Mouse (Mus musculus) hindbrain, postnatal 0 days (tissue): ENCODE measurements around the gene Slc8a1. TPM values are rescaled to one million over a fixed set of nuclear protein-coding genes. Genes with fewer than 3 reads are reported as not detected.

Source experiments
- ATAC-seq: fragments of 200-750 bp; cut with Nextera tagmentation; 2 replicates; pipeline ENCODE4 v1.8.0; 2017; ENCODE audit warnings: mild to moderate bottlenecking, moderate TSS enrichment, moderate library complexity
- DNase-seq: peaks from one replicate; pipeline ENCODE4 v3.0.0-alpha.2; 2015; ENCODE audit warnings: low spot score
- H3K27ac ChIP-seq: fragments of 300-500 bp; sonication (generic); 2 replicates; pipeline ENCODE4 v1.5.1; 2014; ENCODE audit warnings: mild to moderate bottlenecking
- H3K27me3 ChIP-seq: fragments of 300-500 bp; sonication (generic); 2 replicates; pipeline ENCODE4 v1.6.1; 2014; ENCODE audit warnings: low read length, mixed read lengths; ENCODE audit not compliant: insufficient read depth
- H3K36me3 ChIP-seq: fragments of 300-500 bp; sonication (generic); 2 replicates; pipeline ENCODE4 v1.6.1; 2014; ENCODE audit warnings: low read length, mixed read lengths; ENCODE audit not compliant: insufficient read depth
- H3K4me1 ChIP-seq: fragments of 300-500 bp; sonication (generic); 2 replicates; pipeline ENCODE4 v1.6.1; 2014; ENCODE audit warnings: antibody characterized with exemption, low read length, mixed read lengths; ENCODE audit not compliant: insufficient read depth
- H3K4me2 ChIP-seq: fragments of 300-500 bp; sonication (generic); 2 replicates; pipeline ENCODE4 v1.6.1; 2014; ENCODE audit warnings: low read depth, mild to moderate bottlenecking, low read length, moderate library complexity, mixed read lengths
- H3K4me3 ChIP-seq: fragments of 300-500 bp; sonication (generic); 2 replicates; pipeline ENCODE4 v1.5.1; 2014; ENCODE audit warnings: low read length
- H3K9ac ChIP-seq: fragments of 300-500 bp; sonication (generic); replicated peaks from 2 replicates; pipeline ENCODE4 v1.6.1; 2014; ENCODE audit warnings: mild to moderate bottlenecking, low read length, moderate library complexity, mixed read lengths
- H3K9me3 ChIP-seq: fragments of 300-500 bp; sonication (generic); 2 replicates; pipeline ENCODE4 v1.6.1; 2016; ENCODE audit warnings: low read length, mixed read lengths
- CTCF ChIP-seq: IDR thresholded peaks from 2 replicates; pipeline ENCODE4 v1.5.1; 2016; ENCODE audit warnings: antibody characterized with exemption, control low read depth, low read depth
- WGBS: fragments of 180-500 bp; shearing (Covaris S2); extraction: QIAGEN DNeasy Blood & Tissue Kit; methylation state at CpG from one replicate; pipeline ENCODE4 v1.1.7; 2014; 5-methylcytosine and 5-hydroxymethylcytosine counted together
- polyA plus RNA-seq: library from polyadenylated mRNA; unstranded; fragments of >200 nt; fragmentation: Nextera tagmentation; extraction: Ambion mirVana; gene quantifications from 2 replicates; pipeline ENCODE4 v1.2.1, GENCODE M21; 2015
- total RNA-seq: library from RNA; depleted of rRNA; stranded (reverse); fragments of >200 nt; gene quantifications from 2 replicates; pipeline ENCODE4 v1.2.3, GENCODE M21; 2014

Slc8a1 gene
- total and polyA plus RNA-seq, 2 experiments from 2014 or later = 21.3 to 121 TPM

DNA sequence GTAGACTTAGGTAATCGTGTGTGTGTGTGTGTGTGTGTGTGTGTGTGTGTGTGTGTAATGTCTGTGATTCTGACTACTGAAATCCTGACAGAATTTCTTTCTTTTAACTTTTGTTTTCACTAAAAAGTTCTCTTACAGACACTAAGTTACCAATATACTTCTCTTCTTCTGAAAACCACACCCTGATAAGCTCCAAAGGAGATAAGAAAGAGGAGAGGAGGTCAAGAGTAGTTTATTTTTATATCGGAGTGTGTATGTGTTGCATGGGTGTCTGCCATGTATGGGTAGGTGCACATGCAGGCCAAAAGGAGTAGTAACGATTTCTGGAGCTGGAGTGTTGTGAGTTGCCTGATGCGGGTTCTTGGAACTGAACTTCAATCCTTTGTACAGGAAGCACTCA lies 36.5 kb downstream of the Slc8a1 start:
- no peak overlapping the region for H3K27ac ChIP-seq
- DNase-seq = no peak
- WGBS = 91% methylated on average over 4 of the region's 4 CpGs
- no peak for TF ChIP-seq CTCF
- no peak overlapping the region for H3K4me3 ChIP-seq
- no peaks in the 10 kb centered on the region for H3K27me3 ChIP-seq
- no peaks in the 10 kb centered on the region for H3K4me1 ChIP-seq
- H3K9me3 ChIP-seq = no peaks in the 10 kb centered on the region
- no peaks in the 10 kb centered on the region for H3K36me3 ChIP-seq
- H3K9ac ChIP-seq = no peak overlapping the region
- no peak overlapping the region for H3K4me2 ChIP-seq
- ATAC-seq = no peak

DNA sequence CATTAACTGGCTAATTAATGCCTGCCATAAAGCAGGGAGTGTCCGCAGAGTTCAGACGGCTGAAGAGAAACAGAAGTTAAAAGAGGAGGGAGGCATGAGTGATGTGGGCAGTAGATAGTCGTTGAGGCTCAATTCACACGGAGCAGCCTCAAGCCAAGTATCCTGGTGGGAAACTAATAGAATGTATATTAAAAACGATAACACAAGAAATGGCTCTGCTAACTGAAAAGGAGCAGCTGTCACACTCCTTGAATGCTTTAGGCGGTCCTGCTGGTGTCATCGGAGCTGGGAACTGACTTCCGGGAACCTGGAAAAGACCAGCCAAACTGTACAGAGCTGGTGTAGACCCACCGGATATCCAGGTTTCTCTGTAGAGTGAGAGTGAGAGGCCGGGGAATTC lies 39.4 kb downstream of the Slc8a1 start:
- no peak for ATAC-seq
- no peak overlapping the region for H3K27ac ChIP-seq
- WGBS = 34% methylated on average over 10 of the region's 10 CpGs

DNA sequence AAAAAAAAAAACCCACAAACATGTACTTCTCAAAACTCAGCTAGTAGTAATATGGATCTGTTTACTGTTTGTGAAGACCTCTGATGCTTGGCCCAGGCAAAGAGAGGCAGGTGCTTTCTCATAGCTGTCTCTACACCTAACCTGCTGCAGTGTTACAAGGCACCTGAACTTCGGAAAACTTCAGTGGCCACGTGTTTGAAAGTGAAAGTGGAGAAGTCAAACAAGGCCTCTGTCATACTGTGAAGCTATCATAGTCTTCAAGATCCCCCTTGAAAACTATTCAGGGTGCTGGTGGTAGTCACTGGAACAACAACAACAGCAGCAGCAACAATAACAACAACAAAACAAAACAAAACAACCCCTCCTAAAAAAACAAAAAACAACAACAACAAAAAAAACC lies 40.5 kb downstream of the Slc8a1 start:
- no peak for TF ChIP-seq CTCF
- 66% methylated on average over 2 of the region's 2 CpGs for WGBS

More for the DNA sequence above, 39.4 kb downstream of the Slc8a1 start:
- Histone ChIP-seq H3K4me2 (0 out of 2 replicates have a peak overlapping the region, but pooled peaks have one; percentile 2), H3K36me3 (no peaks in the 10 kb centered on the region), H3K9ac (no peak overlapping the region), H3K4me1 (no peaks in the 10 kb centered on the region), H3K27me3 (no peaks in the 10 kb centered on the region), H3K4me3 (no peak overlapping the region), H3K9me3 (no peaks in the 10 kb centered on the region)
- no peak for DNase-seq
- TF ChIP-seq CTCF = no peak

DNA sequence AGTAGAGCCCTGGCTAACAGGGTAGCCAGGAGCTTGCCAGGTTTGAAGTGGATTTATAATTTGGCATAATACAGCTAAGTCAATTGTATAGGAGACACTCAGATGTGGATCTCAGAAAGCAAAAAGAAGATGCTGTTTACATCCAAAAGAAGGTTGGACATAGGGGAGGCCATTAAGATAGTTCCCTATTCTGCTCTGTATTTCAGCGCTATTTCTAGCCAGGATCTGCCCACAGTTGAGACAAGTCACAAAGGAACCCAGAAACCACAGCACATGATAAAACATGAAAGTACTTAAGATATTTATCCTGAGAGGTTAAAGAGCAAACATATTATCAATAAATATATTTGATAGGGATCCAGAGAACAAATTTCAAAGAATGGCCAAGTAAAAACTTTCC lies 43.2 kb downstream of the Slc8a1 start:
- Histone ChIP-seq H3K9me3 (no peaks in the 10 kb centered on the region), H3K9ac (no peak overlapping the region), H3K36me3 (no peaks in the 10 kb centered on the region), H3K27ac (no peak overlapping the region), H3K4me3 (no peak overlapping the region), H3K4me2 (no peak overlapping the region), H3K27me3 (no peaks in the 10 kb centered on the region), H3K4me1 (no peaks in the 10 kb centered on the region)
- 97% methylated on average over 1 of the region's 1 CpGs for WGBS
- DNase-seq (no peak), ATAC-seq (no peak)
- no peak for TF ChIP-seq CTCF

More for the DNA sequence above, 40.5 kb downstream of the Slc8a1 start:
- Histone ChIP-seq H3K4me3 (no peak overlapping the region), H3K4me2 (no peak overlapping the region), H3K4me1 (no peaks in the 10 kb centered on the region), H3K27me3 (no peaks in the 10 kb centered on the region), H3K9ac (no peak overlapping the region), H3K36me3 (no peaks in the 10 kb centered on the region), H3K27ac (no peak overlapping the region), H3K9me3 (no peaks in the 10 kb centered on the region)
- no peak for DNase-seq
- no peak for ATAC-seq

DNA sequence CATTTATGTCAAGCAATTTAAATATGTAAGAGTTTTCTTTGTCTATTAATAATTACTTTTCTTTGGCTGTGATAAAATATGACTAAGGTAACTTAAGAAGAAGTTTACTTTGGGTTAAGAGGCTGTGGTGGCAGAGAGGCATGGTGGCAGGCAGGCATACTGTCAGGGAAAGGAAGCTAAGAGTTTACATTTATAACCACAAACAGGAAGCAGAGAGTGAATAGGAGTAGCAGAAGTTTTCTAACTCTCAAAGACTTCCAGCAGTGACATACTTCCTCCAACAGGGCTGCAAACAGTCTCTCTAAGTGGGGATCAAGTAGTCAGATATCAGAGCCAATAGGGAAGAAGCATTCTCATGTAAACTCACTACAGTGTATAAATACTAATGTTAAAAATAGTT lies 58.6 kb downstream of the Slc8a1 start:
- Histone ChIP-seq H3K27ac (no peak overlapping the region), H3K4me1 (no peaks in the 10 kb centered on the region), H3K4me2 (no peak overlapping the region), H3K36me3 (no peaks in the 10 kb centered on the region), H3K9ac (no peak overlapping the region), H3K4me3 (no peak overlapping the region), H3K27me3 (no peaks in the 10 kb centered on the region), H3K9me3 (no peaks in the 10 kb centered on the region)
- ATAC-seq (no peak), DNase-seq (no peak)
- no peak for TF ChIP-seq CTCF

DNA sequence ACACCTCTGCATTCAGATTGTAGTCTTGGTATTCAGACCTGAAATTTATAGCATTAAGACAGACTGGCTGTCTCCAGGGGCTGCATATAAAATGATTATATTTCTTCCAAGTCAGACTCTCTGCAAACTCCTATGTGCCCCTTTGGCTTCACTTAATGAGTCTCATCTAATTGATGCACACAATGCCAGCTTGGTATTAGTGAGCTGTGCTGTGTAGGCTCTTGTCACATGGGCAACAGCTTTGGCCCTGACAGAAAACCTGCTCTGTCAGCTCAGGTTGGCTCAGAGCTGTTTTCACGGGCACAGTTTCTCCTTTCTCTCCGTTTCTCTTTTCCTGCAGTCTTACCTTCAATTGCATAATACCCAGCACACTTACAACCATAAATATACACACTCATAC lies 60.7 kb downstream of the Slc8a1 start:
- H3K9me3 ChIP-seq = no peaks in the 10 kb centered on the region
- H3K27ac ChIP-seq = no peak overlapping the region
- H3K4me3 ChIP-seq = no peak overlapping the region
- no peaks in the 10 kb centered on the region for H3K4me1 ChIP-seq
- no peaks in the 10 kb centered on the region for H3K27me3 ChIP-seq
- no peaks in the 10 kb centered on the region for H3K36me3 ChIP-seq
- ATAC-seq (no peak), DNase-seq (peak; percentile 10)
- H3K9ac ChIP-seq = no peak overlapping the region
- H3K4me2 ChIP-seq = no peak overlapping the region
- 38% methylated on average over 2 of the region's 2 CpGs for WGBS
- TF ChIP-seq CTCF = no peak

DNA sequence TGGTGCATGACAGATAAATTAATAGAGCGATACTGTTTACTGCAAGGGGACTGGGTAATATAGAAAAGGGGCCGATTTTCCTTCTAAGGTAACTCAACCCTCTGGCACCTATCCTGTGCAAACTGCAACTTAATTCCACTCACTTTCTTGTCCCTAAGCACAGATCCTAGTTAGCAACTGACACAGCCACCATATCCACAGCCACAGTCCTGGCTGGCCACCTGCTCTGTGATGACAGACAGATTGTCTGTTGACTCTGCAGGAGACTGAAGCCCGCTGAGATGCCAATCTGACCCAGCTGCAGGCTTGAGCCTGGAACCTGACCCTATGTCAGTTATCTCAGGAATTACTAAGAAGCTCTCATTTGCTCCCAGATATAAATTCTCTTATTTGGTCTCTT lies 62.0 kb downstream of the Slc8a1 start:
- Histone ChIP-seq H3K4me3 (no peak overlapping the region), H3K4me2 (no peak overlapping the region), H3K36me3 (no peaks in the 10 kb centered on the region), H3K27ac (no peak overlapping the region), H3K9me3 (no peaks in the 10 kb centered on the region), H3K27me3 (no peaks in the 10 kb centered on the region), H3K4me1 (no peaks in the 10 kb centered on the region), H3K9ac (no peak overlapping the region)
- DNase-seq (peak; percentile 18), ATAC-seq (0 out of 2 replicates have a peak, but pooled peaks have one; percentile 10)
- no peak for TF ChIP-seq CTCF
- WGBS = 61% methylated on average over 3 of the region's 3 CpGs
